Mouse (Mus musculus): ENCODE results near the gene Taco1.

Gene Taco1

GRCm38 (mm10) chr11:106061311-106061710, 4.5 kb upstream of the Taco1 start:
- DNase-seq (ENCODE audit: low spot score), result no peak

- no peak for DNase-seq (ENCODE audit: low spot score)
Observed at GRCm38 (mm10) chr11:106063756-106064155, 2.1 kb upstream of the Taco1 start.

- no peak for DNase-seq (ENCODE audit: low spot score)
Observed at GRCm38 (mm10) chr11:106065073-106065922, 563 bp upstream of the Taco1 start.

- DNase-seq (ENCODE audit: low spot score), result peak; percentile 82
Observed at GRCm38 (mm10) chr11:106066616-106067015, 755 bp downstream of the Taco1 start.

- no peak for DNase-seq (ENCODE audit: low spot score)
Observed at GRCm38 (mm10) chr11:106073774-106074173, 7.9 kb downstream of the Taco1 start.

GRCm38 (mm10) chr11:106076321-106076720, 10.5 kb downstream of the Taco1 start:
- DNase-seq (ENCODE audit: low spot score), result peak; percentile 86

- peak; percentile 100 for DNase-seq (ENCODE audit: low spot score)
Observed at GRCm38 (mm10) chr11:106083708-106084701, 18.1 kb downstream of the Taco1 start, which contains the start of gene Map3k3. Gene Map3k3 (plus strand): TSS chr11:106084613.

- peak; percentile 75 for DNase-seq (ENCODE audit: low spot score)
Observed at GRCm38 (mm10) chr11:106084911-106085561, 19.2 kb downstream of the Taco1 start.

- DNase-seq (ENCODE audit: low spot score), result no peak
Observed at GRCm38 (mm10) chr11:106098223-106098622, 32.4 kb downstream of the Taco1 start.

- DNase-seq (ENCODE audit: low spot score), result peak; percentile 76
Observed at GRCm38 (mm10) chr11:106102866-106103265, 37.0 kb downstream of the Taco1 start.

GRCm38 (mm10) chr11:106106047-106106587, 40.3 kb downstream of the Taco1 start:
- DNase-seq (ENCODE audit: low spot score), result no peak

- no peak for DNase-seq (ENCODE audit: low spot score)
Observed at GRCm38 (mm10) chr11:106111688-106112087, 45.8 kb downstream of the Taco1 start.

GRCm38 (mm10) chr11:106122221-106122620, 56.4 kb downstream of the Taco1 start:
- DNase-seq (ENCODE audit: low spot score), result no peak

GRCm38 (mm10) chr11:106122736-106123135, 56.9 kb downstream of the Taco1 start:
- peak; percentile 45 for DNase-seq (ENCODE audit: low spot score)
